Mouse (Mus musculus) kidney, adult 2 months (tissue): ENCODE results near the gene Ercc4. TPM values are rescaled to one million over a fixed set of nuclear protein-coding genes. Genes with fewer than 3 reads are reported as not detected.

Experiments used
- DNase-seq: peaks from one replicate; pipeline ENCODE4 v3.0.0; 2021
- H3K27ac ChIP-seq: fragments of 200-500 bp; 2 replicates; pipeline ENCODE4 v1.5.1; 2012; ENCODE audit warnings: low read depth, low read length, control low read depth, inconsistent platforms; ENCODE audit not compliant: insufficient read depth
- H3K27me3 ChIP-seq: fragments of 200-500 bp; replicated peaks from 2 replicates; pipeline ENCODE4 v1.6.1; 2012; ENCODE audit warnings: mild to moderate bottlenecking, moderate library complexity, low read length, inconsistent platforms; ENCODE audit not compliant: control insufficient read depth, insufficient read depth
- H3K36me3 ChIP-seq: fragments of 200-500 bp; 2 replicates; pipeline ENCODE4 v1.6.1; 2012; ENCODE audit warnings: mild to moderate bottlenecking, moderate library complexity, low read length, inconsistent platforms; ENCODE audit not compliant: control insufficient read depth, insufficient read depth
- H3K4me1 ChIP-seq: fragments of 200-500 bp; 2 replicates; pipeline ENCODE4 v1.6.1; 2011; ENCODE audit warnings: low read length; ENCODE audit not compliant: control insufficient read depth, insufficient read depth
- H3K4me3 ChIP-seq: fragments of 200-500 bp; 2 replicates; pipeline ENCODE4 v1.5.1; 2011; ENCODE audit warnings: mild to moderate bottlenecking, low read depth, low read length, control low read depth; ENCODE audit not compliant: insufficient read depth
- CTCF ChIP-seq: fragments of 200-500 bp; conservative IDR thresholded peaks from 2 replicates; pipeline ENCODE4 v1.5.1; 2011; ENCODE audit warnings: low read depth, mild to moderate bottlenecking, control low read depth, low read length, moderate library complexity, mixed read lengths; ENCODE audit not compliant: insufficient read depth, insufficient read length
- POLR2A ChIP-seq: fragments of 200-500 bp; IDR thresholded peaks from one replicate; pipeline ENCODE4 v1.6.1; 2011; ENCODE audit warnings: low read depth, low read length, control low read depth
- WGBS: fragments of 180-500 bp; shearing (Covaris S2); methylation state at CpG from one replicate; pipeline ENCODE4 v1.1.7; 2018; 5-methylcytosine and 5-hydroxymethylcytosine counted together
- polyA plus RNA-seq: library from polyadenylated mRNA; depleted of rRNA; stranded (reverse); fragments of >200 nt; gene quantifications from 2 replicates; pipeline ENCODE4 v1.2.3, GENCODE M21; 2012

Ercc4 gene
- polyA plus RNA-seq, 1 experiment: 10.0 TPM

- 60% methylated on average over 4 of the region's 4 CpGs for WGBS
- no peak for TF ChIP-seq POLR2A
- H3K27ac ChIP-seq: no peak overlapping the region
- DNase-seq: no peak
- H3K27me3 ChIP-seq: no peaks in the 10 kb centered on the region
- no peaks in the 10 kb centered on the region for H3K36me3 ChIP-seq
- no peaks in the 10 kb centered on the region for H3K4me1 ChIP-seq
- no peak overlapping the region for H3K4me3 ChIP-seq
These were observed 73.8 kb downstream of the Ercc4 start for GRCm38 (mm10) chr16:13183182-13183742.

GRCm38 (mm10) chr16:13184381-13184780 lies 74.9 kb downstream of the Ercc4 start:
- 0 out of 2 replicates have a peak, but pooled peaks cover under 1% of the 10 kb centered on the region for H3K4me1 ChIP-seq
- 0 out of 2 replicates have a peak, but pooled peaks have one; percentile 13 for TF ChIP-seq CTCF
- TF ChIP-seq POLR2A: no peak
- no peak overlapping the region for H3K27ac ChIP-seq
- 91% methylated on average over 3 of the region's 3 CpGs for WGBS
- no peaks in the 10 kb centered on the region for H3K27me3 ChIP-seq
- no peaks in the 10 kb centered on the region for H3K36me3 ChIP-seq
- H3K4me3 ChIP-seq: no peak overlapping the region
- DNase-seq: no peak

- no peaks in the 10 kb centered on the region for H3K36me3 ChIP-seq
- 21% methylated on average over 12 of the region's 12 CpGs for WGBS
- TF ChIP-seq POLR2A: no peak
- no peak for TF ChIP-seq CTCF
- H3K27ac ChIP-seq: peak overlapping the region; percentile 73
- no peaks in the 10 kb centered on the region for H3K27me3 ChIP-seq
- no peak overlapping the region for H3K4me3 ChIP-seq
- peak; percentile 76 for DNase-seq
- H3K4me1 ChIP-seq: peaks cover 21% of the 10 kb centered on the region; the same call in 1 of the 2 replicates
These were observed 80.1 kb downstream of the Ercc4 start for GRCm38 (mm10) chr16:13189430-13190107.

- Histone ChIP-seq H3K27ac (peak overlapping the region; percentile 73; the same call in 1 of the 2 replicates), H3K4me1 (peaks cover 21% of the 10 kb centered on the region; the same call in 1 of the 2 replicates), H3K27me3 (no peaks in the 10 kb centered on the region), H3K36me3 (no peaks in the 10 kb centered on the region), H3K4me3 (no peak overlapping the region)
- TF ChIP-seq CTCF (no peak; the same call in 1 of the 2 replicates), POLR2A (no peak)
- DNase-seq: peak; percentile 89
- 47% methylated on average over 5 of the region's 5 CpGs for WGBS
These were observed 81.0 kb downstream of the Ercc4 start for GRCm38 (mm10) chr16:13190471-13190870.

- DNase-seq: no peak
These were observed 81.7 kb downstream of the Ercc4 start for GRCm38 (mm10) chr16:13191166-13191565.

GRCm38 (mm10) chr16:13193663-13194071 lies 84.2 kb downstream of the Ercc4 start:
- Histone ChIP-seq H3K27me3 (no peaks in the 10 kb centered on the region), H3K4me1 (peaks cover 21% of the 10 kb centered on the region), H3K27ac (no peak overlapping the region), H3K4me3 (no peak overlapping the region), H3K36me3 (no peaks in the 10 kb centered on the region)
- no peak for DNase-seq
- TF ChIP-seq POLR2A (no peak), CTCF (no peak)
- WGBS: 82% methylated on average over 4 of the region's 4 CpGs

More at GRCm38 (mm10) chr16:13191166-13191565, 81.7 kb downstream of the Ercc4 start:
- whole genome bisulfite sequencing: 47% methylated on average over 4 of the region's 4 CpGs
- Histone ChIP-seq H3K36me3 (no peaks in the 10 kb centered on the region), H3K27ac (0 out of 2 replicates have a peak overlapping the region, but pooled peaks have one; percentile 33), H3K4me3 (no peak overlapping the region), H3K4me1 (peaks cover 21% of the 10 kb centered on the region; the same call in 1 of the 2 replicates), H3K27me3 (no peaks in the 10 kb centered on the region)
- TF ChIP-seq POLR2A: no peak
- TF ChIP-seq CTCF: no peak

- Histone ChIP-seq H3K27me3 (no peaks in the 10 kb centered on the region), H3K4me3 (no peak overlapping the region), H3K4me1 (peaks cover 16% of the 10 kb centered on the region), H3K36me3 (no peaks in the 10 kb centered on the region), H3K27ac (no peak overlapping the region)
- no peak for DNase-seq
- WGBS: 92% methylated on average over 5 of the region's 5 CpGs
- TF ChIP-seq CTCF (no peak), POLR2A (no peak)
These were observed 85.4 kb downstream of the Ercc4 start for GRCm38 (mm10) chr16:13194882-13195281.
